Mouse (Mus musculus): ENCODE measurements around the gene Sdc4.

- no peak for TF ChIP-seq CTCF (conservative IDR thresholded peaks at IDR 0.05; ENCODE audit: low read length)
- TF ChIP-seq NANOG (IDR thresholded peaks at IDR 0.05; ENCODE audit: borderline replicate concordance, low read length), result no peak
- TF ChIP-seq POU5F1 (IDR thresholded peaks at IDR 0.05; ENCODE audit: borderline replicate concordance, low read length), result no peak
Measured at GRCm38 (mm10) chr2:164454846-164455245, 11.2 kb upstream of the Sdc4 start.
